Mouse (Mus musculus) heart, adult 2 months (tissue): ENCODE data around the gene Lurap1l. TPM values are rescaled to one million over a fixed set of nuclear protein-coding genes. Genes with fewer than 3 reads are reported as not detected.

Source experiments
- DNase-seq, 2 experiments: peaks; one replicate each; pipeline ENCODE4 v3.0.0; 2021
- H3K27ac ChIP-seq: fragments of 200-600 bp; 2 replicates; pipeline ENCODE4 v1.8.1; 2022
- H3K27me3 ChIP-seq: fragments of 200-500 bp; 2 replicates; pipeline ENCODE4 v1.6.1; 2012; ENCODE audit warnings: mild to moderate bottlenecking, low read length, inconsistent platforms, mixed read lengths; ENCODE audit not compliant: control insufficient read depth, insufficient read depth
- H3K36me3 ChIP-seq: fragments of 200-500 bp; 2 replicates; pipeline ENCODE4 v1.6.1; 2012; ENCODE audit warnings: low read length, inconsistent platforms; ENCODE audit not compliant: control insufficient read depth, insufficient read depth
- H3K4me1 ChIP-seq: fragments of 200-500 bp; 2 replicates; pipeline ENCODE4 v1.6.1; 2011; ENCODE audit warnings: low read length; ENCODE audit not compliant: control insufficient read depth, insufficient read depth
- H3K4me3 ChIP-seq: fragments of 200-600 bp; 2 replicates; pipeline ENCODE4 v1.8.1; 2022
- H3K79me2 ChIP-seq: fragments of 200-500 bp; replicated peaks from 2 replicates; pipeline ENCODE4 v1.6.1; 2012; ENCODE audit warnings: mild to moderate bottlenecking, inconsistent platforms, low read length, moderate library complexity, mixed read lengths; ENCODE audit not compliant: control insufficient read depth, insufficient read depth
- H3K9ac ChIP-seq: fragments of 200-500 bp; 2 replicates; pipeline ENCODE4 v1.6.1; 2012; ENCODE audit warnings: low read depth, mild to moderate bottlenecking, control low read depth, inconsistent platforms, low read length, mixed read lengths
- CTCF ChIP-seq: fragments of 200-600 bp; IDR thresholded peaks from 2 replicates; pipeline ENCODE4 v1.8.1; 2022; ENCODE audit warnings: antibody characterized with exemption, mild to moderate bottlenecking, moderate library complexity
- EP300 ChIP-seq: fragments of 200-500 bp; IDR thresholded peaks from 2 replicates; pipeline ENCODE4 v1.6.1; 2011; ENCODE audit warnings: low read depth, low read length, control low read depth; ENCODE audit not compliant: insufficient read depth
- POLR2A ChIP-seq: fragments of 200-500 bp; IDR thresholded peaks from 2 replicates; pipeline ENCODE4 v1.6.1; 2011; ENCODE audit warnings: mild to moderate bottlenecking, low read depth, low read length, control low read depth; ENCODE audit not compliant: insufficient read depth
- WGBS: fragments of 180-500 bp; shearing (Covaris S2); methylation state at CpG from one replicate; pipeline ENCODE4 v1.1.7; 2018; 5-methylcytosine and 5-hydroxymethylcytosine counted together
- intact Hi-C: fragments of 180-260 bp; cut with DNase I; formaldehyde crosslinking; loops from one replicate; pipeline ENCODE4 v1.15.1; 2025
- polyA plus RNA-seq: library from polyadenylated mRNA; depleted of rRNA; stranded (reverse); fragments of >200 nt; gene quantifications from 2 replicates; pipeline ENCODE4 v1.2.3, GENCODE M21; 2012
- total RNA-seq, 2 experiments: library from RNA; stranded (reverse); gene quantifications; 2 replicates each; pipeline ENCODE4 v1.2.3; 2021

Lurap1l gene
- total and polyA plus RNA-seq, 3 experiments, result 1.2 to 2.0 (median 1.3) TPM

DNA sequence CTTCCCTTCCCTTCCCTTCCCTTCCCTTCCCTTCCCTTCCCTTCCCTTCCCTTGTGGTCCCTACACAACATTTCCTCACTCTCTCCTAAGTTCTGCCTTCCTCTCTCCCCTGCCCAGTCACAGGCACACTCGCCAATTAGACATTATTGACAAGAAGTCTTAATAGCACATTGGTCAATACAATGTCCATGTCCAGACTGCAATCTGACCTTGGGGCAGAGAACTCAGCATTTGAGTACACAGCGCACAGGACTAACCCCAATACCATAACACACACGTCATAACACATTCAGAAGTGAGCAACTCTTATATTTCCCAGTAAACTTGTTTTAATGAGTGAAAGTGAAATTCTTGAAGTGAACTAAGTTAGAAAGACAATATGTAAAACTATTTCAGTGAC is 24.3 kb downstream of the Lurap1l start:
- WGBS, result 95% methylated on average over 3 of the region's 3 CpGs
- Histone ChIP-seq H3K27me3 (no peaks in the 10 kb centered on the region), H3K27ac (no peak overlapping the region), H3K9ac (no peak overlapping the region), H3K36me3 (no peaks in the 10 kb centered on the region), H3K4me1 (no peaks in the 10 kb centered on the region), H3K4me3 (no peak overlapping the region), H3K79me2 (no peaks in the 10 kb centered on the region)
- no peak for TF ChIP-seq POLR2A
- TF ChIP-seq EP300, result no peak
- no peak for TF ChIP-seq CTCF
- DNase-seq, result no peak
- intact Hi-C loops, result no loop called here

DNA sequence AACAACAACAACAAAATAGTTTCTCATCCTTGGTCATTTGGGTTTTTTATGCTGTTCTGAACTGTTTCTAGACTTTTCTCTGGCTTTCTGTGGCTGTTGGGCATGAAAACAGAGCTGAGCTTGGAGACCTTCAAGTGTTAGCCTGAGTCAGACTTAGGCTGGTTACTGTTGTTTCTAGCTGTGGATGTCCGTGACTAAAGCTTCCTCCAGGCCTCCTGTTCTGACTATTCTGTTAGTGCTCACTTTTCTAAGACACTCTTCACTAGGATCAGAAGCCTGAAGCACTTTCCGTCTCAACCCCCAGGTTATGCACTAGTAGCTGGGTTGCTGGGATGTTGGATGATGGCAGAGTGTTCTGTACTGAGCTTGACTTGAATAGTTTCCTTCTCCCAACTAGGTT is 28.7 kb downstream of the Lurap1l start:
- Histone ChIP-seq H3K27me3 (no peaks in the 10 kb centered on the region), H3K4me3 (no peak overlapping the region), H3K9ac (no peak overlapping the region), H3K4me1 (no peaks in the 10 kb centered on the region), H3K27ac (no peak overlapping the region), H3K36me3 (no peaks in the 10 kb centered on the region), H3K79me2 (no peaks in the 10 kb centered on the region)
- intact Hi-C loops, result no loop called here
- TF ChIP-seq EP300 (no peak), CTCF (no peak)
- no peak for DNase-seq
- WGBS, result 74% methylated on average over 2 of the region's 2 CpGs

DNA sequence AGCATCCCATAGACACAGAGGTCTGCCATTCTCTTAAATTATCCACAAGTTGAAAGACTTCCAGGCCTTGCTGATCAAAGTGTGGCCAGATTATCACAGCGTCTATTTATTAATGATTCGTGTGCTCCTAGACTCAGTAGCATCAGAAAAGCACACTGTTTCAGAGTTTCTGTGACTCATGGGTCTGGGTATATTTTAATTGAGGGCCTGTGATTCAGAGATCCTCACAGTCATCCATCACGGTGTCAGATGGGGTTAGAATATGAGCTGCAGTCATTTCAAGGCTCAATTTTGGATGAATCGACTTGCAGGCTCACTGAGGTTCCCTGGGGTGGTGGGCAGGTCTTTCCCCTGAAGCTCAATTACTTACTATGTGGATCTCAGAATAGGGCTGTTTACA is 30.5 kb downstream of the Lurap1l start:
- intact Hi-C loops, result no loop called here
- Histone ChIP-seq H3K27ac (no peak overlapping the region), H3K36me3 (no peaks in the 10 kb centered on the region), H3K4me3 (no peak overlapping the region), H3K4me1 (no peaks in the 10 kb centered on the region), H3K27me3 (no peaks in the 10 kb centered on the region), H3K9ac (no peak overlapping the region), H3K79me2 (no peaks in the 10 kb centered on the region)
- no peak for DNase-seq
- no peak for TF ChIP-seq POLR2A
- no peak for TF ChIP-seq EP300
- 85% methylated on average over 4 of the region's 4 CpGs for WGBS

DNA sequence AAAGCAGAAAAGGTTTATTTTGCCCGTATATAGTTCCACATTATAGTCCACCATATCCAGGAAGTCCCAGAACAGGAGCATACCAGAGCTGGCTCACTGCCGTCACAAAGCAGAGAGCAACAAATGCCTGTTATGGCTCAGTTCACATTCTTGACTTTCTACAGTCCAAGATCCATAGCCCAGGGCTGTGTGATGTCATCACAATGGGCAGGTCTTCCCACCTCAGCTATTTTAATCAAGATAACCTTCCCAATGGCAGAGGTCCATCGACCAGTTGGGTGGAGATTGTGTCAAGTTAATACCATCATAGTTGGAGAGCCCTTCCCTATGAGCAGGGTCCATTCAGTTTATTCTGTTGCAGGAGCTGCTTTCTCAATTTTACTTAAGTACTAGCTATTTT is 31.5 kb downstream of the Lurap1l start:
- intact Hi-C loops, result no loop called here
- 78% methylated on average over 3 of the region's 3 CpGs for WGBS
- no peak for TF ChIP-seq EP300
- TF ChIP-seq POLR2A, result no peak
- no peak for TF ChIP-seq CTCF

DNA sequence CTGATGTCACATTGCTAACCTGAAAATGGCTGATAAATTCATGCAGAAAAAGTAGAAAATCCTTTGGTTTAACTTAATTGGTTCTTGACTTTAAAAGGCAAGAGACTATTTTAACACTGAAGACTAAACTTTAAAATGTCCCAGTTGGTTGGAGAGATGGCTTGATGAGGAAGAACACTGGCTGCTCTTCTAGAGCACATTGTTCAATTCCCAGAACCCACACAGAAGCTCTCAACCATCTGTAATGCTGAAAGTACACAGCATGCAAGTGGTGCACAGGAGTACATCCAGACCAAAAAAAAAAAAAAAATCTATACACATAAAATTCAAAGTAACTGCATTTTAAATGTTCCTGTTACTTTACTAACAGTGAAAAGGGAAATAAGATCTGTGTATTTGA is 34.2 kb downstream of the Lurap1l start:
- Histone ChIP-seq H3K36me3 (no peaks in the 10 kb centered on the region), H3K79me2 (no peaks in the 10 kb centered on the region), H3K4me3 (no peak overlapping the region), H3K9ac (no peak overlapping the region), H3K4me1 (no peaks in the 10 kb centered on the region), H3K27ac (no peak overlapping the region), H3K27me3 (no peaks in the 10 kb centered on the region)
- intact Hi-C loops, result no loop called here
- no peak for TF ChIP-seq EP300
- no peak for TF ChIP-seq POLR2A
- TF ChIP-seq CTCF, result no peak
- no peak for DNase-seq

More for the DNA sequence above, 31.5 kb downstream of the Lurap1l start:
- Histone ChIP-seq H3K27me3 (no peaks in the 10 kb centered on the region), H3K36me3 (no peaks in the 10 kb centered on the region), H3K79me2 (no peaks in the 10 kb centered on the region), H3K4me1 (no peaks in the 10 kb centered on the region), H3K27ac (no peak overlapping the region), H3K4me3 (no peak overlapping the region), H3K9ac (no peak overlapping the region)
- DNase-seq, result no peak

DNA sequence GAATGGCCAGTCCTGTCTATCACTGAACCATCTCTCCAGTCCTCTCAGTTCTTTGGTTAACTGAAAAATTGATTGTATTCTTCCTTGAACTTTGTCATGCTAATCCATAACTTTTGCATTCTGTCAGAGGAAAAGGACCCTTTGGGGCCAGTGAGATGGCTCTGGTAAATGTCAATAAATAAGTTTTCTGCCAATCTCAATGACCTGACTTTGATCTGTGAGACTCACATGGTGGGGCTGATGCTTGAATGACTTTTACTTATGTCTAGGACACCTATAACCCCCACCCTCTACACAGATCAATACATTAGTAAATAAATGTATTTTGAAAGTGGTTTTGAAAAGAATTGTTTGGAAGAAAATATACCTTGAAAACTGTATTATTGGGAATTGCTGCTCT is 38.7 kb downstream of the Lurap1l start:
- Histone ChIP-seq H3K36me3 (no peaks in the 10 kb centered on the region), H3K4me1 (no peaks in the 10 kb centered on the region), H3K79me2 (no peaks in the 10 kb centered on the region), H3K9ac (no peak overlapping the region), H3K4me3 (no peak overlapping the region), H3K27ac (no peak overlapping the region), H3K27me3 (no peaks in the 10 kb centered on the region)
- TF ChIP-seq CTCF (no peak), EP300 (no peak), POLR2A (no peak)
- DNase-seq, result no peak
- intact Hi-C loops, result no loop called here

DNA sequence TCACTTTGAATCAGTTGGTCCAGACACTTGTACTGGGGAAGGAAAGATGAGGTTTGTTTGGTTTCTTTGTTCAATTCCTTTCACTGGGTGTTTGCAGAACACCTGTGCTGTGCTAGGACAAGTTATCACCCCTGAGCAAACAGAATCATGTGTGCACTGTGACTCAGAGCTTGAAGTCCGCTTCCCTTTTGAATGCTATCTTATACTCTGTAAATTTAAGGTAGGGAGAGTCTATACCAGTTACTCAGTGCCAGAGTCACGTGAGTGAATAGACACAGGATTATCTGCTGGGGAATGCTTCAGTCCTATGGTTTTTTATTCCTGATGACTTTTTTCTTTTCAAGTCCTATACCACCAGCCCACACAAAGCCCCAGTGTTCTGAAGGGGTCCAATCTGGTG is 39.3 kb downstream of the Lurap1l start:
- intact Hi-C loops, result loop anchor here (5.0 kb wide), 2 partner anchors 37 to 77 kb away; partner anchors contain the start of gene Lurap1l
- Histone ChIP-seq H3K27me3 (no peaks in the 10 kb centered on the region), H3K27ac (no peak overlapping the region), H3K9ac (no peak overlapping the region), H3K4me3 (no peak overlapping the region), H3K79me2 (no peaks in the 10 kb centered on the region), H3K36me3 (no peaks in the 10 kb centered on the region), H3K4me1 (no peaks in the 10 kb centered on the region)
- no peak for DNase-seq
- no peak for TF ChIP-seq EP300
- TF ChIP-seq POLR2A, result no peak
- no peak for TF ChIP-seq CTCF
- 74% methylated on average over 2 of the region's 2 CpGs for WGBS
